Mouse (Mus musculus) liver, postnatal 0 days (tissue): Measurements from ENCODE around the gene Kcnc2. TPM values are rescaled to one million over a fixed set of nuclear protein-coding genes. Genes with fewer than 3 reads are reported as not detected.

Source experiments
- ATAC-seq: fragments of 200-750 bp; cut with Nextera tagmentation; 2 replicates; pipeline ENCODE4 v1.8.0; 2017; ENCODE audit warnings: mild to moderate bottlenecking, moderate library complexity
- DNase-seq: peaks from one replicate; pipeline ENCODE4 v3.0.0-alpha.2; 2016
- H3K27ac ChIP-seq: fragments of 300-500 bp; sonication (generic); 2 replicates; pipeline ENCODE4 v1.5.1; 2014; ENCODE audit warnings: antibody characterized with exemption, moderate library complexity, mild to moderate bottlenecking, low read depth
- H3K27me3 ChIP-seq: fragments of 300-500 bp; sonication (generic); 2 replicates; pipeline ENCODE4 v1.6.1; 2014; ENCODE audit warnings: low read length, control low read depth, mixed read lengths; ENCODE audit not compliant: insufficient read depth
- H3K36me3 ChIP-seq: fragments of 300-500 bp; sonication (generic); replicated peaks from 2 replicates; pipeline ENCODE4 v1.6.1; 2014; ENCODE audit warnings: mild to moderate bottlenecking, control low read depth, low read length, moderate library complexity, mixed read lengths; ENCODE audit not compliant: insufficient read depth
- H3K4me1 ChIP-seq: fragments of 300-500 bp; sonication (generic); 2 replicates; pipeline ENCODE4 v1.6.1; 2014; ENCODE audit warnings: antibody characterized with exemption, mild to moderate bottlenecking, control low read depth; ENCODE audit not compliant: insufficient read depth
- H3K4me2 ChIP-seq: fragments of 300-500 bp; sonication (generic); 2 replicates; pipeline ENCODE4 v1.6.1; 2014; ENCODE audit warnings: low read depth, mild to moderate bottlenecking, low read length, moderate library complexity, mixed read lengths
- H3K4me3 ChIP-seq: fragments of 300-500 bp; sonication (generic); 2 replicates; pipeline ENCODE4 v1.5.1; 2014; ENCODE audit warnings: low read depth, low read length
- H3K9ac ChIP-seq: fragments of 300-500 bp; sonication (generic); replicated peaks from 2 replicates; pipeline ENCODE4 v1.6.1; 2014; ENCODE audit warnings: mild to moderate bottlenecking, moderate library complexity
- H3K9me3 ChIP-seq: fragments of 300-500 bp; sonication (generic); 2 replicates; pipeline ENCODE4 v1.6.1; 2016; ENCODE audit warnings: mild to moderate bottlenecking, control low read depth, low read length, mixed read lengths
- CTCF ChIP-seq: sonication (generic); IDR thresholded peaks from 2 replicates; pipeline ENCODE4 v1.5.1; 2016; ENCODE audit warnings: antibody characterized with exemption, low read depth
- EP300 ChIP-seq: IDR thresholded peaks from 2 replicates; pipeline ENCODE4 v1.6.1; 2016; ENCODE audit warnings: antibody characterized with exemption, low read depth, mild to moderate bottlenecking
- WGBS: fragments of 180-500 bp; shearing (Covaris S2); extraction: QIAGEN DNeasy Blood & Tissue Kit; methylation state at CpG from one replicate; pipeline ENCODE4 v1.1.7; 2014; ENCODE audit not compliant: insufficient replicate concordance; 5-methylcytosine and 5-hydroxymethylcytosine counted together
- polyA plus RNA-seq: library from polyadenylated mRNA; unstranded; fragments of >200 nt; fragmentation: Nextera tagmentation; extraction: Ambion mirVana; gene quantifications from 2 replicates; pipeline ENCODE4 v1.2.1, GENCODE M21; 2015

Gene Kcnc2
- polyA plus RNA-seq, 1 experiment from 2014 or later, result not detected

- no peak overlapping the region for H3K4me2 ChIP-seq
- TF ChIP-seq EP300 (no peak), CTCF (no peak)
- H3K4me3 ChIP-seq, result no peak overlapping the region
- ATAC-seq (no peak), DNase-seq (no peak)
- H3K4me1 ChIP-seq, result no peaks in the 10 kb centered on the region
- H3K27me3 ChIP-seq, result no peaks in the 10 kb centered on the region
- H3K9me3 ChIP-seq, result no peaks in the 10 kb centered on the region
- H3K27ac ChIP-seq, result no peak overlapping the region
- 75% methylated on average over 2 of the region's 2 CpGs for WGBS
- no peak overlapping the region for H3K9ac ChIP-seq
- H3K36me3 ChIP-seq, result no peaks in the 10 kb centered on the region
Measured at GRCm38 (mm10) chr10:112481461-112481860, 210.5 kb downstream of the Kcnc2 start.

- ATAC-seq (no peak), DNase-seq (no peak)
- H3K9ac ChIP-seq, result no peak overlapping the region
- H3K9me3 ChIP-seq, result no peaks in the 10 kb centered on the region
- H3K4me3 ChIP-seq, result no peak overlapping the region
- 67% methylated on average over 9 of the region's 9 CpGs for WGBS
- H3K36me3 ChIP-seq, result no peaks in the 10 kb centered on the region
- H3K27me3 ChIP-seq, result no peaks in the 10 kb centered on the region
- no peak overlapping the region for H3K27ac ChIP-seq
- no peak overlapping the region for H3K4me2 ChIP-seq
- TF ChIP-seq CTCF (no peak), EP300 (no peak)
- no peaks in the 10 kb centered on the region for H3K4me1 ChIP-seq
Measured at GRCm38 (mm10) chr10:112481921-112482607, 211.1 kb downstream of the Kcnc2 start.

- Histone ChIP-seq H3K27ac (no peak overlapping the region), H3K9ac (no peak overlapping the region), H3K4me3 (no peak overlapping the region), H3K9me3 (no peaks in the 10 kb centered on the region), H3K4me2 (no peak overlapping the region), H3K36me3 (no peaks in the 10 kb centered on the region), H3K4me1 (no peaks in the 10 kb centered on the region), H3K27me3 (no peaks in the 10 kb centered on the region)
- WGBS, result 75% methylated on average over 11 of the region's 11 CpGs
- no peak for ATAC-seq
- DNase-seq, result no peak
- TF ChIP-seq EP300, result no peak
- TF ChIP-seq CTCF, result no peak
Measured at GRCm38 (mm10) chr10:112484387-112485105, 213.6 kb downstream of the Kcnc2 start.

- no peak for DNase-seq
- no peaks in the 10 kb centered on the region for H3K9me3 ChIP-seq
- no peak overlapping the region for H3K4me2 ChIP-seq
- H3K27me3 ChIP-seq, result no peaks in the 10 kb centered on the region
- no peaks in the 10 kb centered on the region for H3K36me3 ChIP-seq
- no peak overlapping the region for H3K4me3 ChIP-seq
- H3K9ac ChIP-seq, result no peak overlapping the region
- ATAC-seq, result no peak
- no peaks in the 10 kb centered on the region for H3K4me1 ChIP-seq
- H3K27ac ChIP-seq, result no peak overlapping the region
- TF ChIP-seq EP300 (no peak), CTCF (no peak)
Measured at GRCm38 (mm10) chr10:112485819-112486218, 214.9 kb downstream of the Kcnc2 start.

GRCm38 (mm10) chr10:112488751-112489150 lies 217.8 kb downstream of the Kcnc2 start:
- H3K4me3 ChIP-seq, result no peak overlapping the region
- H3K4me2 ChIP-seq, result no peak overlapping the region
- H3K4me1 ChIP-seq, result no peaks in the 10 kb centered on the region
- H3K36me3 ChIP-seq, result no peaks in the 10 kb centered on the region
- ATAC-seq (no peak), DNase-seq (no peak)
- H3K9ac ChIP-seq, result no peak overlapping the region
- no peak overlapping the region for H3K27ac ChIP-seq
- WGBS, result 66% methylated on average over 4 of the region's 4 CpGs
- H3K27me3 ChIP-seq, result no peaks in the 10 kb centered on the region
- H3K9me3 ChIP-seq, result 0 out of 2 replicates have a peak, but pooled peaks cover 2% of the 10 kb centered on the region
- TF ChIP-seq CTCF, result no peak
- no peak for TF ChIP-seq EP300

Other genes with a start within 250 kb of the Kcnc2 start
- gene Glipr1l1, start 210.9 kb upstream of the Kcnc2 start, polyA plus RNA-seq, result not detected in 2 replicates
- not detected in 2 replicates for gene Glipr1l2, start 187.8 kb upstream of the Kcnc2 start, polyA plus RNA-seq
- gene Glipr1l3, start 110.8 kb upstream of the Kcnc2 start, polyA plus RNA-seq, result not detected in 2 replicates
- gene Caps2, start 107.5 kb upstream of the Kcnc2 start, polyA plus RNA-seq, result not detected in 2 replicates